Mouse (Mus musculus) erythroblast, embryonic 14.5 days (primary cell): Measurements from ENCODE around the gene Edem3. TPM values are rescaled to one million over a fixed set of nuclear protein-coding genes. Genes with fewer than 3 reads are reported as not detected.

Experiments used
- H3K27me3 ChIP-seq: 2 replicates; pipeline ENCODE4 v1.6.1; 2012; ENCODE audit warnings: inconsistent platforms; ENCODE audit not compliant: control insufficient read depth
- H3K36me3 ChIP-seq: 2 replicates; pipeline ENCODE4 v1.6.1; 2012; ENCODE audit warnings: mild to moderate bottlenecking, inconsistent platforms; ENCODE audit not compliant: control insufficient read depth
- H3K4me1 ChIP-seq: 2 replicates; pipeline ENCODE4 v1.6.1; 2012; ENCODE audit warnings: inconsistent platforms; ENCODE audit not compliant: control insufficient read depth
- H3K4me3 ChIP-seq: replicated peaks from 2 replicates; pipeline ENCODE3; 2012; ENCODE audit warnings: moderate library complexity, mild to moderate bottlenecking, inconsistent platforms
- H3K9me3 ChIP-seq: 2 replicates; pipeline ENCODE4 v1.6.1; 2012; ENCODE audit warnings: low read length, inconsistent platforms, mixed read lengths; ENCODE audit not compliant: control insufficient read depth
- GATA1 ChIP-seq: IDR thresholded peaks from 2 replicates; pipeline ENCODE4 v1.6.1; 2012; ENCODE audit warnings: low read length, inconsistent platforms, mixed read lengths
- TAL1 ChIP-seq: IDR thresholded peaks from 3 replicates; pipeline ENCODE4 v1.6.1; 2012; ENCODE audit warnings: low read length, inconsistent platforms, mixed read lengths
- polyA plus RNA-seq: library from polyadenylated mRNA; stranded (reverse); fragments of >175 nt; gene quantifications from 2 replicates; pipeline ENCODE4 v1.2.3, GENCODE M21; 2012

The Edem3 gene
- polyA plus RNA-seq, 1 experiment: 0.09 TPM

DNA sequence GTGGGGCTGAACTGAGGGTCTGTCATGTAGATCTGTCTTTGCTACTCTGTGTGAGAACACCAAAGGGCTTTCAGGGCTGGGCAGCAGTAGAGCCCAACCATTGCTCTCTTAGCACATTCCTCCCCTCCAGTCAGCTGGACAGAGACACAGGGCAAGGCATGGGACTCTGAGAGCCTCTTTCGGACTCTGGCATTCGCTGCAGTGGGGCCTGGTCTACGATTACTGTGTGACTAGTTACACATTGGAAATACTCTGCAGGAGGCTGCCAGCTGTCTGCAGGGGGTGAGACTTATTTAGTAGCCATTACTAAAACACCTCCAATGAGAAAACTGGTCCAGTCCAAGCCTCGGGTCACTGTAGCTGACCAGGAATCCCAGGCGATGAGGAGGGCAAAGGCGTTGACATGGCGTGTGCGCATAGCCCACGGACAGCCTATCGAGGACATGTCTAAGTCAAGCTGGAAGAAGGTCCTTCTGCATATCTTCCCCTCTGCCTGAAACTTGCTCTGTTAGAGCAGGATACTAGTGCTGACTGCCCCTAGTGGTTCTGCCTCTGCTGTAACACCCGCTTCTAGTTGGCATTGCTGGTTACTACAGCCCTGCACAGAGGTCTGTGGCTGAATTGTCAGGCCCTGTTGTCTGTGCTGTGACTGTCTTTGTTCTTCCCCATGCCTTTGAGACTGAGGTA is 39.0 kb upstream of the Edem3 start:
- no peak for TF ChIP-seq TAL1
- H3K36me3 ChIP-seq: no peaks in the 10 kb centered on the region
- H3K9me3 ChIP-seq: no peaks in the 10 kb centered on the region
- H3K4me3 ChIP-seq: no peak overlapping the region
- peaks cover 3% of the 10 kb centered on the region for H3K4me1 ChIP-seq
- no peaks in the 10 kb centered on the region for H3K27me3 ChIP-seq

GRCm38 (mm10) chr1:151717624-151718023 is 37.5 kb upstream of the Edem3 start:
- H3K36me3 ChIP-seq: no peaks in the 10 kb centered on the region
- no peaks in the 10 kb centered on the region for H3K27me3 ChIP-seq
- TF ChIP-seq GATA1 (no peak), TAL1 (no peak)
- H3K9me3 ChIP-seq: no peaks in the 10 kb centered on the region
- H3K4me1 ChIP-seq: peaks cover 3% of the 10 kb centered on the region
- H3K4me3 ChIP-seq: no peak overlapping the region

GRCm38 (mm10) chr1:151718575-151718974 is 36.6 kb upstream of the Edem3 start:
- Histone ChIP-seq H3K4me1 (peaks cover 3% of the 10 kb centered on the region), H3K4me3 (no peak overlapping the region), H3K9me3 (no peaks in the 10 kb centered on the region), H3K36me3 (no peaks in the 10 kb centered on the region), H3K27me3 (no peaks in the 10 kb centered on the region)
- TF ChIP-seq GATA1 (no peak), TAL1 (no peak)

DNA sequence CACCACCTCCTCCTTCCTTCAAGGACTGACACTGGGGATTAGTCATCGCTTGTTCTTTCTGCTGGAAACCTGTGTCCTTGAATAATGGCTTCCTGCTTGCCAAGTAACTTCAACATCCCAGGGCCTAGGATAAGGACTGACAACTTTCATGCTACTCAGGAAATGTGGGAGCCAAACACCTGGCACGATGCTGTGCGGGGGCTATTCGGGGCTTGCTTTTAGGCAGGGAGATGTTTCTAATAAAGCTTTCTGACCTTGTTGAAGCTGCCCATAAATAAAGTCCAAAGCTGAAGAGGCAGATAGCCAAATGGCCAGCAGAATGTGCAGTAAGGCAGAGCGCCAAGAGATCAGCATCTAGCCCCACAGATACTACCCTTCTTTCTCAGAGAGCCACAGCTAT is 35.3 kb upstream of the Edem3 start:
- no peak overlapping the region for H3K4me3 ChIP-seq
- H3K36me3 ChIP-seq: no peaks in the 10 kb centered on the region
- no peaks in the 10 kb centered on the region for H3K9me3 ChIP-seq
- TF ChIP-seq TAL1 (no peak), GATA1 (no peak)
- no peaks in the 10 kb centered on the region for H3K27me3 ChIP-seq
- no peaks in the 10 kb centered on the region for H3K4me1 ChIP-seq

- H3K9me3 ChIP-seq: no peaks in the 10 kb centered on the region
- TF ChIP-seq TAL1 (no peak), GATA1 (no peak)
Observed at GRCm38 (mm10) chr1:151720566-151720965, 34.6 kb upstream of the Edem3 start.

DNA sequence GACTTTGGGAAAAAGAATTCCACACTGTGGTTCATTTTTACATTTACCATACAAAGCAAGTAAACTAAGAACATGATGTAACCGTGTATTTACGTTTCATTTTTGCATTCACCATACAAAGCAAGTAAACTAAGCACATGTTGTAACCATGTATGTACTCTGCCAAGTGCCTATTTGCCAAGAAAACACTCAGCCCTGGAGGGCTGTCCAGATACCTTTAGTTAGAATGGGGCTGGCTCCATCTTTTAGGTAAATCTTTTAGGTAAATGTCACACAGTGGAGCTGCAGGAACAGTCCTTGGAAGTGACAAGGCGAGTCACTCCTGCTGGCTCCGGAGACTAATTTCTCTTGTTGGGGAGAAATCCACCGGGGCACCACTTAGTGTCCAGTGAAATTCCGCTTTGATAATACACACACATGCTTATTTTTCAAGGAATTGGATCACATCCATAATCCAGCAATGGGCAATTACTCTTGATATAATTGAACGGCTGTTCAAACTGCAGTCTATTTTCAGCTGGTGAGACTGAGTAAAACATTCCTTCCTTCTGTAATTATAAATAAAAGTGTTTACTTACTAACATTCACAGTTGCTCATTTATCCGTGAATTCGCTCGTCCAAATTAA is 33.7 kb upstream of the Edem3 start:
- H3K9me3 ChIP-seq: no peaks in the 10 kb centered on the region
- no peak overlapping the region for H3K4me3 ChIP-seq
- TF ChIP-seq GATA1: no peak
- TF ChIP-seq TAL1: no peak
- H3K4me1 ChIP-seq: no peaks in the 10 kb centered on the region
- H3K27me3 ChIP-seq: no peaks in the 10 kb centered on the region
- no peaks in the 10 kb centered on the region for H3K36me3 ChIP-seq

More at GRCm38 (mm10) chr1:151720566-151720965, 34.6 kb upstream of the Edem3 start:
- H3K27me3 ChIP-seq: no peaks in the 10 kb centered on the region
- no peak overlapping the region for H3K4me3 ChIP-seq
- H3K4me1 ChIP-seq: no peaks in the 10 kb centered on the region
- H3K36me3 ChIP-seq: no peaks in the 10 kb centered on the region

- TF ChIP-seq GATA1 (no peak), TAL1 (no peak)
- Histone ChIP-seq H3K9me3 (no peaks in the 10 kb centered on the region), H3K36me3 (no peaks in the 10 kb centered on the region), H3K27me3 (no peaks in the 10 kb centered on the region), H3K4me1 (peaks cover 3% of the 10 kb centered on the region; the same call in 1 of the 2 replicates), H3K4me3 (no peak overlapping the region)
Observed at GRCm38 (mm10) chr1:151723771-151724170, 31.4 kb upstream of the Edem3 start.

- Histone ChIP-seq H3K36me3 (no peaks in the 10 kb centered on the region), H3K4me1 (peaks cover 3% of the 10 kb centered on the region; the same call in 1 of the 2 replicates), H3K4me3 (no peak overlapping the region), H3K9me3 (no peaks in the 10 kb centered on the region), H3K27me3 (no peaks in the 10 kb centered on the region)
- TF ChIP-seq GATA1: no peak
- TF ChIP-seq TAL1: no peak
Observed at GRCm38 (mm10) chr1:151725590-151725989, 29.6 kb upstream of the Edem3 start.

- no peak overlapping the region for H3K4me3 ChIP-seq
- H3K9me3 ChIP-seq: no peaks in the 10 kb centered on the region
- TF ChIP-seq GATA1 (no peak), TAL1 (no peak)
- peaks cover 3% of the 10 kb centered on the region; the same call in 1 of the 2 replicates for H3K4me1 ChIP-seq
- no peaks in the 10 kb centered on the region for H3K27me3 ChIP-seq
- H3K36me3 ChIP-seq: no peaks in the 10 kb centered on the region
Observed at GRCm38 (mm10) chr1:151726358-151726757, 28.8 kb upstream of the Edem3 start.

DNA sequence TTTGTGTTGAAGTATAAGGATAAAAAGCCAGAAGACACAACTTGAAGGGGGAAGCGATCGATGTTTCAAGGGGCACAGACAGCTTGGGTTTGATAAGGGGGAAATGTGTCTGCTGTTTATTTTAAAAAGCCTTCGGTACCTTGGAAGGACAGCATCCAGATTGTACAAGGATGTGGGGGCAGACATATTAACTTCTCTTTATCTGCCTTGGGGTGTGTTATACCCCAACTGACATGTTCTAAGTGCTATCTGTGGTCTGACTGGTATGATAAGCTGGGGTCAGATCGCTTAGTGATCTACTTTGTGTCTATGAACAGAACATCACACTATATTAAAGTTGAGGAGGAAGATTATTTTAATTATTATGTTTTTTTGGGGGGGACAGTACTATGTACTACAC is 27.0 kb upstream of the Edem3 start:
- H3K9me3 ChIP-seq: no peaks in the 10 kb centered on the region
- H3K36me3 ChIP-seq: no peaks in the 10 kb centered on the region
- no peaks in the 10 kb centered on the region for H3K27me3 ChIP-seq
- peaks cover 3% of the 10 kb centered on the region; the same call in 1 of the 2 replicates for H3K4me1 ChIP-seq
- TF ChIP-seq GATA1 (no peak), TAL1 (no peak)
- H3K4me3 ChIP-seq: no peak overlapping the region
